Mouse (Mus musculus): Measurements from ENCODE around the gene Slc9a2.

- TF ChIP-seq CTCF (IDR thresholded peaks at IDR 0.05; ENCODE audit: control insufficient read depth, insufficient read depth, insufficient replicate concordance, low read depth, low read length) (0 out of 2 replicates have a peak, but pooled peaks have one; percentile 14), POLR2A (IDR thresholded peaks at IDR 0.05; ENCODE audit: control insufficient read depth, low read depth, low read length) (no peak)
Observed at GRCm38 (mm10) chr1:40657978-40658496, 22.3 kb upstream of the Slc9a2 start.

Measured in testis, adult 2 months (tissue).